Mouse (Mus musculus): ENCODE data around the gene Saysd1. TPM values are rescaled to one million over a fixed set of nuclear protein-coding genes. Genes with fewer than 3 reads are reported as not detected.

Saysd1 gene
- polyA plus RNA-seq, 1 experiment = 5.9 TPM

DNA sequence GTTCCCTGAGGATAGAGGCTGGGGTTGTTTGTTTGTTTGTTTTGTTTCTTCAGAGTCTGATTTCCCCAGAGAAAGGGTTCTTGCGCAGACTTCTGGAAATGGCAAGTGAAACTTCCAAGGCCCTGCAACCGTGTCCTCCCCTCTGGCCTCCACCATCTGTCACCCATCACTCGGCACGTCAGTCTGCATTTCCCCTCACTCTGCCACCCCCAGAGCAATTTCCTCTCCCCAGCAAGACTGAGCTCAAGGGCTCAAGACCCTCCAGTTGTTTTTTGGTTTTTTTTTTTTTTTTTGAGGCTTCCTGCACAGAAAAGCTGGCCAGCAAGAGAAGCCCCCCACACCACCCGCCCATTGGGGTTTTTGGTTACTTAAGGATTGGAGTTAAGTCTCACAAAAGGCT is 34.2 kb upstream of the Saysd1 start:
- Histone ChIP-seq H3K27ac (ENCODE audit: control insufficient read depth, insufficient read depth, low read depth, low read length, poor library complexity) (no peak overlapping the region), H3K4me3 (replicated peaks; ENCODE audit: control insufficient read depth, low read depth, low read length) (no peak overlapping the region), H3K4me1 (ENCODE audit: control insufficient read depth, insufficient read depth, low read length) (no peaks in the 10 kb centered on the region; the same call in 1 of the 2 replicates)
- 38% methylated on average over 5 of the region's 5 CpGs for WGBS
- TF ChIP-seq CTCF (IDR thresholded peaks at IDR 0.05; ENCODE audit: control insufficient read depth, insufficient read depth, low read length) (no peak), POLR2A (IDR thresholded peaks at IDR 0.05; ENCODE audit: borderline replicate concordance, control insufficient read depth, low read depth, low read length) (no peak)

DNA sequence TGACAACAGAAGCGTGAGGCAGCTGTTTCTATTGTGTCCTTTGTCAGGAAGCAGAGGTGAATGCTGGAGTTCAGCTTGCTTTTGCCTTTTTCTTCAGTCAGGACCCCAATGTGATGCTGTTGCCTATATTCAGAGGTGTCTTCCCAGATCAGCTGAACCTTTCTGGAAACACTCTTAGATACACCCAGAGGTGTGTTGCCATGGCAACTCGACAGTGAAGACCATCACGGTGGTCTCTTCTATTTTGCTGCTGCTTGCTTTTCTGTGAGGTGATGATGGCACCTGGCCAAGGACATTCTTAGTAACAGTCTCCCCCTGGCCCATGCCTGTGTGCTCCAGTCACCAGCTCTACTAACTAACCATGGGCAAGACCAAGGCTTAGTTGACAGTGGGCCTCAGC is 33.5 kb upstream of the Saysd1 start:
- H3K27ac ChIP-seq (ENCODE audit: control insufficient read depth, insufficient read depth, low read depth, low read length, poor library complexity) = no peak overlapping the region
- no peaks in the 10 kb centered on the region; the same call in 1 of the 2 replicates for H3K4me1 ChIP-seq (ENCODE audit: control insufficient read depth, insufficient read depth, low read length)
- no peak for TF ChIP-seq CTCF (IDR thresholded peaks at IDR 0.05; ENCODE audit: control insufficient read depth, insufficient read depth, low read length)
- no peak for TF ChIP-seq POLR2A (IDR thresholded peaks at IDR 0.05; ENCODE audit: borderline replicate concordance, control insufficient read depth, low read depth, low read length)
- WGBS = 72% methylated on average over 3 of the region's 3 CpGs
- H3K4me3 ChIP-seq (replicated peaks; ENCODE audit: control insufficient read depth, low read depth, low read length) = no peak overlapping the region

DNA sequence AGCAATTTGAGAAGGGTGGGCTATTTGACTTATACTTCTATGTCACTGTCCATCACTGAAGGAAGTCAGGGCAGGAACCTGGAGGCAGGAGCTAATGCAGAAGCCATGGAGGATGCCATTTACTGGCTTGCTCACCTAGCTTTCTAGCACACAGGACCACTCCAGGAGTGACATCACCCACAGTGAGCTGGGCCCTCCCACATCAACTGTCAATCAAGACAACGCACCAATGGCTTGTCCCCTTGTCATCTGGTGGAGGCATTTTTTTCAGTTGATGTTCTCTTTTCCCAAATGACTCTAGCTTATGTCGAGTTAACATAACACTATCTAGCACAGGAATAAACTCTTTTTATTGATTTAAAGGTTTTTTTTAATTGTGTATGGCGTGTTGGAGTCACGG is 30.9 kb upstream of the Saysd1 start:
- Histone ChIP-seq H3K27ac (ENCODE audit: control insufficient read depth, insufficient read depth, low read depth, low read length, poor library complexity) (no peak overlapping the region), H3K4me3 (replicated peaks; ENCODE audit: control insufficient read depth, low read depth, low read length) (no peak overlapping the region), H3K4me1 (ENCODE audit: control insufficient read depth, insufficient read depth, low read length) (no peaks in the 10 kb centered on the region; the same call in 1 of the 2 replicates)
- TF ChIP-seq CTCF (IDR thresholded peaks at IDR 0.05; ENCODE audit: control insufficient read depth, insufficient read depth, low read length) = no peak
- TF ChIP-seq POLR2A (IDR thresholded peaks at IDR 0.05; ENCODE audit: borderline replicate concordance, control insufficient read depth, low read depth, low read length) = no peak
- 78% methylated on average over 4 of the region's 4 CpGs for WGBS

DNA sequence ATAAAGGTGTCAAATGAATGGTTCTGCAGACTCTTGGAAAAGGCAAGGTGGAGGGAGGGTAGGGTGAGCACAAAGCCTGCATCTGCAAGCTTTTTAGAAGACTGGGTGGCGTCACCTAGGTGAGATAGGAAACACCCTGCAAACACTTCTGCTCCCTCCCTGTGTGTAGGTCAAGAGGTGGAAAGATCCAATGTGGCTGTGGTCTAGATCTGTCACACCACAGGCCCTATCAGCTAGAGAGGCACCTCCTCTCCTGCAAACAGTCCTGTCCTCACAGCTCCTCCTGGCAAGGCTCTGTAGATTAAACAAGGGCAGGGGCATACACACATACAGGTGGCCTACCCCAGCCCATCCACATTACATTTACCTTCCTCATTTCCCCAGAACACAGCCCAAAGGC is 30.1 kb upstream of the Saysd1 start:
- H3K4me3 ChIP-seq (replicated peaks; ENCODE audit: control insufficient read depth, low read depth, low read length) = no peak overlapping the region
- H3K4me1 ChIP-seq (ENCODE audit: control insufficient read depth, insufficient read depth, low read length) = no peaks in the 10 kb centered on the region; the same call in 1 of the 2 replicates
- H3K27ac ChIP-seq (ENCODE audit: control insufficient read depth, insufficient read depth, low read depth, low read length, poor library complexity) = no peak overlapping the region
- 42% methylated on average over 1 of the region's 1 CpGs for WGBS
- TF ChIP-seq CTCF (IDR thresholded peaks at IDR 0.05; ENCODE audit: control insufficient read depth, insufficient read depth, low read length) (no peak), POLR2A (IDR thresholded peaks at IDR 0.05; ENCODE audit: borderline replicate concordance, control insufficient read depth, low read depth, low read length) (no peak)

DNA sequence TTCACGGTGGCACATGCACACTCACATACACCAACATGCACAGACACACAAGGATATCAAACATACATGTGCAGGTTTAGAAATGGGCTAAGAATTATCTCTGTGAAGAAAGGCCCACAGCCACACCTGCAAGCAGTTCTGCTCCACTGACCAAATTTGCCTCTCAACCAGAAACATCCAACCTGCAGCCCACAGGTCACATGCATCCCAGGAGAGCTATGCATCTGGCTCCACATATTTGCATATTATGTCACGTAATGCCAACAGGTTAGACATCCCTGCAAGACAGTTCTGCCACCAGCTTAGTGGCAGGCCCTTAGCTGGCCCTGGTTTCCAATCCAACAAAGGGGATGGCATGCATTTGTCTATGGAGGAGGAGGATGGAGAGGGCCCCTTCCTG is 29.7 kb upstream of the Saysd1 start:
- no peak overlapping the region for H3K4me3 ChIP-seq (replicated peaks; ENCODE audit: control insufficient read depth, low read depth, low read length)
- no peaks in the 10 kb centered on the region; the same call in 1 of the 2 replicates for H3K4me1 ChIP-seq (ENCODE audit: control insufficient read depth, insufficient read depth, low read length)
- 81% methylated on average over 2 of the region's 2 CpGs for WGBS
- TF ChIP-seq CTCF (IDR thresholded peaks at IDR 0.05; ENCODE audit: control insufficient read depth, insufficient read depth, low read length) (no peak), POLR2A (IDR thresholded peaks at IDR 0.05; ENCODE audit: borderline replicate concordance, control insufficient read depth, low read depth, low read length) (no peak)
- no peak overlapping the region for H3K27ac ChIP-seq (ENCODE audit: control insufficient read depth, insufficient read depth, low read depth, low read length, poor library complexity)

DNA sequence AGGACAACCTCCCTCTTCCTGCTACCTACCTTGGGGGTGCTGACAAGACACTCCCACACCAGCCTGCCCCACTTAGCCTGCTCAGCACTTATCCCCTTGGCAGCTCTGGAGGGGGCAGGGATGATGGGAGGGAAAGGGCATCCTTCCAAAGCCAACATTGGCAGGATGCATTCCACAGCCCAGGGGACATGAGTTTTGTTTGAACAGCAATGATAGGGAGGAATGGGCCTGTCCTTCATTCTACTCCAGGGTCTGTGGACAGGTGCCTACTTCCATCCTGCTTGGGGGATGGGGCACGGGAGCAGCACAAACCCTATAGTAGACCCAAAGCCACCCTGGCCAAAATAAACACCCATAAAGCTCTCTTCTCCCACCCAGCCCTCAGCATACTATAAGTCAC is 27.1 kb upstream of the Saysd1 start:
- no peak overlapping the region for H3K27ac ChIP-seq (ENCODE audit: control insufficient read depth, insufficient read depth, low read depth, low read length, poor library complexity)
- TF ChIP-seq CTCF (IDR thresholded peaks at IDR 0.05; ENCODE audit: control insufficient read depth, insufficient read depth, low read length) = no peak
- no peaks in the 10 kb centered on the region; the same call in 1 of the 2 replicates for H3K4me1 ChIP-seq (ENCODE audit: control insufficient read depth, insufficient read depth, low read length)
- H3K4me3 ChIP-seq (replicated peaks; ENCODE audit: control insufficient read depth, low read depth, low read length) = no peak overlapping the region
- WGBS = 86% methylated on average over 1 of the region's 1 CpGs

DNA sequence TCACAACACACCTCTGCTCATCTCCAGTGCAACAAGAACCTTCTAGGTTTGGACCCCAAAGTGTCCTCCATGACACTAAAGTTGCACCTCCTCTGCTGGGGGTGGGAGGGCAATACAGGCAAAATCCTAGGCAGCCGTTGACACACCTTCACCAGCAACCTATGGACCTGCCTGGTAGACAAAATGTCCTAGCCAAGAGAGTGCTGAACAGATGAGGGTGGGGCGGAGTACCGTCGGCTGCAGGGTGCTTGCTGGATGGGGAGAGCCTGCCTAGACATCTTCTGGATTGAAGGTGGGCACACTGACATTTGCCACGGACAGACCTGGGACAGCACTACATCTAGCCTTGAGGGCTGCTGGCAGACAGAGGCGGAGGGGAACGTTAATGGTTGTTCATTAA is 26.1 kb upstream of the Saysd1 start:
- TF ChIP-seq POLR2A (IDR thresholded peaks at IDR 0.05; ENCODE audit: borderline replicate concordance, control insufficient read depth, low read depth, low read length) = no peak
- no peak for TF ChIP-seq CTCF (IDR thresholded peaks at IDR 0.05; ENCODE audit: control insufficient read depth, insufficient read depth, low read length)

DNA sequence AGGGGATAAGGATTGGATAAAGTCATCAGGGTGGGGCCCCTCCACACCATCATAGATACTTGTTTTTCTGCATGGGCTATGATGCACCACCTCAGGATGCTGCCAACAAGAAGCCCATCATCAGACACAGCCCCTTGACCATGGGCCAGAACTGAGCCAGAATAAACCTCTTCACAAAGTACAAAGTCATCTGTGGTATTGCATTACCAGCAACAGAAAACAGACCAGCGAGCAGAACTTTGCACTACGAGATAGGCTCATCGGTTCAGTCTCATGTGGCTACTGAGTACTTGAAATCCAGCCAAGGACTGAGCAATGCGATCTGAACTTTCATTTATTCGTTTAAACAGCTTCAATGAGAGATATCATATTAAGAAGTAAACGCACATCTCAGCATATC is 24.4 kb upstream of the Saysd1 start:
- no peak for TF ChIP-seq POLR2A (IDR thresholded peaks at IDR 0.05; ENCODE audit: borderline replicate concordance, control insufficient read depth, low read depth, low read length)
- WGBS = 43% methylated on average over 6 of the region's 6 CpGs
- H3K4me3 ChIP-seq (replicated peaks; ENCODE audit: control insufficient read depth, low read depth, low read length) = no peak overlapping the region
- no peaks in the 10 kb centered on the region for H3K4me1 ChIP-seq (ENCODE audit: control insufficient read depth, insufficient read depth, low read length)
- no peak overlapping the region for H3K27ac ChIP-seq (ENCODE audit: control insufficient read depth, insufficient read depth, low read depth, low read length, poor library complexity)

More for the DNA sequence above, 26.1 kb upstream of the Saysd1 start:
- Histone ChIP-seq H3K4me3 (replicated peaks; ENCODE audit: control insufficient read depth, low read depth, low read length) (no peak overlapping the region), H3K27ac (ENCODE audit: control insufficient read depth, insufficient read depth, low read depth, low read length, poor library complexity) (no peak overlapping the region), H3K4me1 (ENCODE audit: control insufficient read depth, insufficient read depth, low read length) (no peaks in the 10 kb centered on the region; the same call in 1 of the 2 replicates)
- 90% methylated on average over 7 of the region's 7 CpGs for WGBS
